Mouse (Mus musculus) R1 (cell line): ENCODE results near the gene Rad9a.

Experiments used
- DNase-seq: peaks from one replicate; pipeline ENCODE4 v3.0.0-alpha.2; 2018; ENCODE audit warnings: low read depth, low spot score

Rad9a gene

DNA sequence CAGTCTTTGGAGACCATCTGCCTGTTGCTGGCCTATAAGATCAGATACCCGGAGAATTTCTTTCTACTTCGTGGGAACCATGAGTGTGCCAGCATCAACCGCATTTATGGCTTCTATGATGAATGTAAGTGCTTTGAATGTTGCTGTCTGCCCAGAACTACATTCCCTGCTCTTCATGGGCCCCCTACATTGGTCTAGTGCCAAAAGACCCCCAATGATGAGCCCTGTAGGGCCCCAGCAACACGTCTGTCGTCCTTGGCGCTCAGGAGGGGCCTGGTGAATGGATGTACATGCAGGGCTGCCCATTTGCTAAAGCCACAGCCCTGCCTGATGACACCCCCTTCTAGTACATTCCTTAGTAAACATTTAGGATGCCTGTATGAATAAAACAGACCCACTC is 8.3 kb downstream of the Rad9a start:
- no peak for DNase-seq

- DNase-seq: peak; percentile 52
These were observed 9.0 kb downstream of the Rad9a start for GRCm38 (mm10) chr19:4192251-4192985.

GRCm38 (mm10) chr19:4191528-4192250 is 9.8 kb downstream of the Rad9a start, which contains the start of gene Ppp1ca:
Gene Ppp1ca, plus strand, starts transcription at chr19:4192065.
- peak; percentile 94 for DNase-seq

DNA sequence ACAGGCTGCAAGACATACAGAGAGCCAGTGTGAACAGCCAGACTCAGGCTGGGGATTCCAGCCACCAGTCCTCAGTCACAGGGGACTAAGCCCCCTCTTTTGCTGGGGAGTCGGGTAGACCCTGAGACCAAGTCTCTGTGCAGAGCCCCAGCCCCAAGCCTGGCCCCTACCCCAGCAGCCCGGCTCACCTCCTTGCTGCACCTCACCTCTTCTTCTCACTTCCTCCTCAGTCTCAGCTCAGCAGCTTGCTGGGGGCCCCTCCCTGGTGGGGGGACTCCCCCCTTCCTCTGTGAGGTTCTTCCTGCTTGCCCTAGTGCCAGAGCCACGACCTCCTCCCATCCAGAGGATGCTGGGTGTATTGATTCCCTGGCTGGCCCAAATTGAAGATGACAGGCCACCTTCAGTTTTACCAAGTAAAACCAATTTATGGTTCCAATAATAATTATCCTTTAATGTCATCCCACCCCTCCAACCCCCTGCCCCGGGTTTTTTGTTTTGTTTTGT is 10.6 kb downstream of the Rad9a start, which contains the start of gene Tbc1d10c:
Gene Tbc1d10c (minus strand): TSS at position 454 of the 504 bp plus-strand sequence.
- no peak for DNase-seq

- no peak for DNase-seq
These were observed 12.3 kb downstream of the Rad9a start for GRCm38 (mm10) chr19:4189051-4189620.

DNA sequence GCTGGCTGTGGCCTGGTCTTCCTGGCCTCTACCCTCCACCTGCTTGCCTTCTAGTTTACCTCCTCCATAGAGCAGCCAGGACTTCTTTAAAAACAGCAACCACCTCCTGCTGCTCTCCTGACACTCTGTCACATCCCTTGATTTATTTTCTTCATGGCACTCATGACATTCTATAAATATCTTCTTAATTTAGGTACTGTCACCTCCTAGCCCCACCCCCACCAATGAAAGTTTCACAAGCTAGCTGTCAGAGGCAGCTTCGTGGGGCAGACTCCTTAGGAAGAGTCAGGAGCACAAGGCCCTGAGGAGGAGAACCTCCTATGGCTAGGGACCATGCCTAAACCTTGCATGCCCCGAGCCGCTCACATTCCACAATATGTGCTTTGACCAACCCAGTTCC is 14.2 kb downstream of the Rad9a start:
- DNase-seq: no peak

DNA sequence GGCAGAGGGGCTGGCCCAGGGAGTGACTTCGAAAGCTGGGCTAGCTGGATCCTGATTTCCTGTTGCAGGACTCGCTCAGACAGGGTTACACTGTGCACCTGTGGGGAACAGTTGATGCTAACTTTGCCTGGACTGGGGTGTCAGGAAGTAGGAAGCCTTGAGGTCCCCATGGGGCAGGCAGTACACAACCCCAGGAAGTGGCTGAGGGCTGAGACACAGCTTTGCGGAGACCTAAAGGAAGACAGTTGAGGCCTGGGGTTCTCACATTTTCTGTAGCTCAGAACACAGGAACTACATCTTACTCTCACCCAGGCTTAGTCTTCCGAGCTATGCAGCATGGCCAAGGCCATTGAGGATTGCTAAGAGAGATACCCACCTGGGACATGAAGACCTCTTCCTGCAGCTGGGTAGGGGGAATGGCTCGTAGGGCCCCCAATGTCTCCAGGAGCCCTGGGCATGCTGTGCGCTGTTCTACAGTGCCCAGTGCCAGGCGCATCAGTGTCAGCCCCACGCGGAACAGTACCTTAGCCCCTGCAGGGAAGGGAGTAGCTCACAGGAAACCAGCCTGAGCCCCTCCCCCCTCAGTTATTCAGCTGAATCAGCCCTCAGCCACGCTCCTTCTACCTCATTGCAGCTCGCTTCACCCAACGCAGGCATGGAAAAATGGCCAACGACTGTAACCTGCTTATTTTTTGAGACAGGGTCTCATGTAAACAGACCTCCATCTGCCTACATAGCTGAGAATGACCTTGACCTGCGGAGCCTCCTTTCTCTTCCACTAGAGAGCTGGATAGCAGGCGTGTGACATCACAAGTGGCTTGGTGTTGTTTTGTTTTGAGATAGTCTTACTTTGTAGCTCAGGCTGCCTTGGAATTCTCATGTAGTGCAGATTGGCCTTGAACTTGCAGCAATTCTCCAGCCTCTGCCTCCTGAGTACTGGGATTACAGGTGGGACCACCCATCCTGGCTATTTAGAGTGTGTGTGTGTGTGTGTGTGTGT is 16.2 kb downstream of the Rad9a start:
- DNase-seq: peak; percentile 79

DNA sequence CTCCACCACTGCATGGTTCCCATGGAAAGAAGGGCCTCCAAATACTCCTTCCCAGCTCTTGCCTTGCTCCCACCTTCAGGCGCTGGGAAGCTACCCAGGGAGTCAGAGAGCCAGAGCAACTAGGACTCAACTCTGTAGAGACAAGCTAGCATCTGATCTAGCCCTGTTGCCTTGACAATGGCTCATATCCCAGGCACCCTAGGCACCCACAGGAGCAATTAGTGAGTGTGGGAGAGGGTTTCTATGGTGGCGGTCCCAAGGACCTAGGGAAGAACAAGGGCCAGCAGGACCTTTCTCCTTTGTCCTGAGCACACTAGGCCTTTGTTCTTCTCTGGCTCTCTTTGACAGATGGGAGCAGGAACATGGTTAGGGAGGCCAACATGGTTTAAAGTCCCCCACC is 17.8 kb downstream of the Rad9a start:
- DNase-seq: no peak

- peak; percentile 73 for DNase-seq
These were observed 19.6 kb downstream of the Rad9a start for GRCm38 (mm10) chr19:4181892-4182291.

- no peak for DNase-seq
These were observed 21.1 kb downstream of the Rad9a start for GRCm38 (mm10) chr19:4180411-4180810.

DNA sequence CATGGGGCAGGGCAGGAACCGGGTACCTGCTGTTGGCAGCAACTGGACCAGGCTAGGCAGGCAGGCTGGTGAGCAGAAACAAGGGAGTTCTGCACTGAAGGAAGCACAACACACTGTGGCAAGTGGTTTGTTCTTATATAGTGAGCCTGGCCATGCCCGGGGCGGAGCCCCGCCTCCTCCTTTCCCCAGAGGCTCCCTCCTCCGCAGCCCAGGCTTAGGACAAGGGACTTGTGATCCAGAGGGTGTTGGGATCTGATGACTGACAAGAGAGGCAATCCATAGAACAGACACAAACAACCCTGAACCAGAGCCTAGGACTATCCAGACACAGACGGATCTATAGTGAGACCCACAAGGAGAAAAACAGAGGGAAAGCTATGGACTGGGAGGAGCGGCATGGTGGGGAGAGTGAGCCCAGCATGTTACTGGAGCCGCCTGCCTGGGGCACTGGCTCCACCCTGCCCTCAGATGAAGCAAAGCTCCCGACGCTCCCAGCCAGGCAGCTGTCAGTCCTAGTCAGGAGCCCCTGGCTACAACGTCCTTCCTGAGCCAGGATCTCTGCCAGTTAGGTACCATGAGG is 26.0 kb downstream of the Rad9a start, which contains the start of gene Carns1:
Gene Carns1 (minus strand): TSS at position 112 of the 580 bp plus-strand sequence.
- DNase-seq: peak; percentile 26

- DNase-seq: no peak
These were observed 28.5 kb downstream of the Rad9a start for GRCm38 (mm10) chr19:4172925-4173324.

DNA sequence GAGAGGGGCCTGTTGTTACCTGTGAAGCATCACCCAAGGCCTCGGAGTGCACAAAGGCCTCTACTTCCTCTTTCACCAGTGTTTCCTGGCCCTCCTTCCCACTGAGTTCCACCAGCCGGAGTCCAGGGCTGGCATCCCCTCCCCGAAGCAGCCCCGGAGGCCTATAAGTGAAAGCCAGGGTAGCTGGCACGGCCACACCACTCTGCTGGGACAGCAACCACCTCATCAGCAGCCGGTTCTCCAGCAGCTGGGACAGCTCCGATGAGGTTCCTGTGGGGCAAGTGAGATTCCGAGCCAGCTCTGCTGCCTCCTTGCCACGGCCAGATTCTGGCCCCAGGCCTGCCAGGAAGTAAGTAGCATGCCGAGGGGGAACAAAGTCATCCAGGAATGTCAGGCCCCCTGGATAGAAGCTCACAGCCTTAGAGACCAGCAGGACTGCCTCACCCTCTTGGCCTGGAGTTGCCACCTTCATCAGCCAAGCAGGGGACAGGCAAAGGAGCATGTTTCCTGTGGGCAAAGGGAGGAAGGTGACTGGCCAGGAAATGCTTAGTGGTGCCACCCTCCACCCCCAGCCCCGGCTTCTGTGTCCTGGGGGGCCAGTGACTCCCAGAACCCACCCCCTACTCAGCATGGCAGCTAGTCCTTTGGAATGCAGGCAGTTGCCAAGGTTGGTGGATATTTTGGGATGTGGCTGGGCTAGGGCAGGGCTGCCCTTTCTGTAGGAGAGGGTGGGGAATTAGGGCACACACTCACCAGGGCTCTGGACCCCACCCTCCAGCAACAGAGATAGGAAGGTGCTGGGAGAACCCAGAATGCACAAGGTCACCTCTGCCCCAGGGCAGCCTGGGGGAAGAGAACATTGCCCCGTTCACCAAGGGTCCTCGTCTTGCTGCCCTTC is 29.8 kb downstream of the Rad9a start:
- no peak for DNase-seq

GRCm38 (mm10) chr19:4170723-4171392 is 30.6 kb downstream of the Rad9a start:
- DNase-seq: no peak

- no peak for DNase-seq
These were observed 31.7 kb downstream of the Rad9a start for GRCm38 (mm10) chr19:4169810-4170209.

GRCm38 (mm10) chr19:4169378-4169784 is 32.1 kb downstream of the Rad9a start:
- peak; percentile 98 for DNase-seq

- no peak for DNase-seq
These were observed 34.6 kb downstream of the Rad9a start for GRCm38 (mm10) chr19:4166678-4167476.

GRCm38 (mm10) chr19:4164721-4165120 is 36.7 kb downstream of the Rad9a start:
- DNase-seq: no peak
